Mouse (Mus musculus) ES-E14 (cell line): ENCODE results near the gene Spem2. TPM values are rescaled to one million over a fixed set of nuclear protein-coding genes. Genes with fewer than 3 reads are reported as not detected.

Experiments used
- DNase-seq: peaks from one replicate; pipeline ENCODE4 v3.0.0-alpha.2; 2013; ENCODE audit warnings: low read depth, low spot score
- H3K27ac ChIP-seq: 2 replicates; pipeline ENCODE4 v1.5.1; 2012; ENCODE audit warnings: low read depth, mild to moderate bottlenecking, low read length, moderate library complexity, mixed read lengths; ENCODE audit not compliant: poor library complexity, insufficient read depth, severe bottlenecking
- H3K36me3 ChIP-seq: 2 replicates; pipeline ENCODE4 v1.6.1; 2012; ENCODE audit warnings: mild to moderate bottlenecking, low read length, moderate library complexity, mixed read lengths; ENCODE audit not compliant: control insufficient read depth, poor library complexity, insufficient read depth, severe bottlenecking
- H3K4me1 ChIP-seq, 2 experiments: fragments of 150-350 bp in 1 of 2; sonication (generic) in 1 of 2; 2 replicates each; pipeline ENCODE4 v1.6.1; 2012; ENCODE audit warnings: low read length in 2 of 2, mild to moderate bottlenecking in 1 of 2, mixed read lengths in 1 of 2; ENCODE audit not compliant: control insufficient read depth in 2 of 2, insufficient read depth in 2 of 2, poor library complexity in 1 of 2
- H3K4me3 ChIP-seq, 2 experiments: fragments of 150-350 bp in 1 of 2; sonication (generic) in 1 of 2; 2 replicates each; pipeline ENCODE4 v1.5.1; 2012; ENCODE audit warnings: low read length in 2 of 2, low read depth in 1 of 2, mild to moderate bottlenecking in 1 of 2, mixed read lengths in 1 of 2; ENCODE audit not compliant: insufficient read depth in 1 of 2, poor library complexity in 1 of 2, severe bottlenecking in 1 of 2
- H3K9ac ChIP-seq: 2 replicates; pipeline ENCODE4 v1.6.1; 2012; ENCODE audit warnings: low read depth, mild to moderate bottlenecking, low read length, mixed read lengths; ENCODE audit not compliant: poor library complexity, insufficient read depth, severe bottlenecking
- H3K9me3 ChIP-seq: fragments of 150-350 bp; sonication (generic); 2 replicates; pipeline ENCODE4 v1.6.1; 2012; ENCODE audit warnings: low read depth, mild to moderate bottlenecking, low read length; ENCODE audit not compliant: control insufficient read depth, insufficient read depth
- CHD2 ChIP-seq: IDR thresholded peaks from 2 replicates; pipeline ENCODE4 v1.6.1; 2014; ENCODE audit warnings: mild to moderate bottlenecking, low read depth, low read length, inconsistent platforms
- HCFC1 ChIP-seq: IDR thresholded peaks from 2 replicates; pipeline ENCODE4 v1.6.1; 2012; ENCODE audit warnings: low read length, inconsistent platforms, borderline replicate concordance; ENCODE audit not compliant: insufficient read depth
- MAFK ChIP-seq: IDR thresholded peaks from 2 replicates; pipeline ENCODE4 v1.6.1; 2014; ENCODE audit warnings: mild to moderate bottlenecking, low read depth, low read length, inconsistent platforms; ENCODE audit not compliant: insufficient read depth
- ZC3H11A ChIP-seq: IDR thresholded peaks from 2 replicates; pipeline ENCODE4 v1.6.1; 2012; ENCODE audit warnings: low read depth, mild to moderate bottlenecking, inconsistent platforms, low read length, borderline replicate concordance
- ZNF384 ChIP-seq: IDR thresholded peaks from 2 replicates; pipeline ENCODE4 v1.6.1; 2012; ENCODE audit warnings: low read depth, low read length, inconsistent platforms
- in situ Hi-C, 2 experiments: fragments of 600-800 bp; cut with MboI; formaldehyde crosslinking; loops; one replicate each; pipeline ENCODE4 v1.15.1; 2025; ENCODE audit warnings: low sequenced_read_pairs in 2 of 2, inconsistent platforms in 1 of 2; ENCODE audit not compliant: unreplicated experiment in 2 of 2
- total RNA-seq: library from RNA; depleted of rRNA; stranded (reverse); fragments of 300-350 nt; gene quantifications from 2 replicates; pipeline ENCODE4 v1.2.3, GENCODE M21; 2012

Spem2 gene
- total RNA-seq, 1 experiment, result not detected

DNA sequence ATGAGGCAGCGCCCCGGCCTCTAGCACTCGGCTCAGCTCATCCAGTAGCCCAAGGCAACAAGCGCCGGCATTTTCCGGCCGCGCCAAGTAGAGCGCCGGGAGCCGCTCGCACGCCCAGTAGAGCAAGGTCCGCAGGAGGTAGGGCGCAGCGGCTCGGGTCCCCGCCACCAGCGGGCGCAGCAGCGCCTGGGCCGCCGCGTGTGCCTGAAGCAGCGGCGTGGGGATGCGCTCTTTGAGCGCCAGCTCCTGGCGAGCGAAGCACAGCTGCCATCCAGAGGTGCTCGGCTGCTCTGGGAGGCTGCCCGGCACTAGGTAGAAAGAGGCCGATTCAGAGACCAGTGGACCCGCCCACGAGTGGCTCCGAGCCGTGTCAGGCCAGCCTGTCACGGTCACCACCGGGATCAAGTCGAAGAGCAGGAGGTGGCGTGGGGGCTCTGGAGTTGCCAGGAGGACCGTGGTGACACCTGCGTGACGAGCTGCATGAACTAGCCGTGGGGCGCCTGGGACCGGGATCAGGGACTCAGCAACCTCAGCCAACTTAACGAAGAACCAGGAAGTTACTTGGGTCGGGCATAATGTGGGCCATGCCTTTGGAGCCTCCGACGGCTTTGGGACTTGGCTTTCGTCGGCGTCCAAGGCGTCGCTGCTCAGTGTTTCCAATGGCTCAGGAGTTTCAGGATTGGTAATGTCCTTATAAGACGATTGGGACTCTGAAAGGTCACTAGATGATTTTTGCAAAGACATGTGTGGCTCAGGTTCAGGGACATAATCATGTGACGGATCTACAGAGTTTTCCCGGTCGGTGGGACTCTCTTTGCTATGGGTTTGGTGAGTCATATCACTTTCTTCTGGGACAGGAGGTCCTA lies 14.2 kb downstream of the Spem2 start:
- no peak for DNase-seq
- Histone ChIP-seq H3K4me3 (peak overlapping the region; percentile 62 to 92), H3K9ac (peak overlapping the region; percentile 46), H3K9me3 (no peaks in the 10 kb centered on the region), H3K36me3 (no peaks in the 10 kb centered on the region; the same call in 1 of the 2 replicates), H3K27ac (no peak overlapping the region), H3K4me1 (peaks cover 3 to 17% of the 10 kb centered on the region in 2 experiments; a peak in 3 of 4 replicates)
- no peak for TF ChIP-seq MAFK
- TF ChIP-seq ZNF384, result no peak
- TF ChIP-seq CHD2, result no peak
- TF ChIP-seq ZC3H11A, result no peak
- no peak for TF ChIP-seq HCFC1
- in situ Hi-C loops, result loop anchor here in 1 of 2 experiments (10.0 kb wide), 1 partner anchor 71 kb away; the partner anchor contains the start of gene Tmem95

DNA sequence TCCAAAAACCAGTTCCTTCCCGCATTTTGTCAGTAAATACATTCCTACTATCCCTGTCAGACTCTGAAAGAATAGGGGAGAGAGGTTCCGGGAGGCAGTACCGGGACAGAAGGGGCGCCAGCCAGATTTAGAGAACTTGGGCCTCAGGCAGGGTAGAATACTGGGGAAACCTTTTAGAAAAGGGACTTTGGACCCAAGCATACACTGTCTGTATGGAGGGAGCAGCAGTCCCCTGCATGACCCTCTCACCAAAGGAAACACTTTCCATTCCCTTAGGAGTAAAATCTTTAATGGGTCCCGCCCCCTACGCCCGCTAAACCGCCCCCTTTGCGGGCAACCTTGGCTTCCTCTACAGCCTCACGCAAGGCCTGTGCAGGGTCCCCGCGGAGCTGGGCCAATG lies 14.9 kb downstream of the Spem2 start:
- no peak for TF ChIP-seq ZNF384
- H3K4me1 ChIP-seq, result peaks cover 3 to 18% of the 10 kb centered on the region in 2 experiments; a peak in 3 of 4 replicates
- peak overlapping the region; percentile 46; the same call in 1 of the 2 replicates for H3K9ac ChIP-seq
- no peak overlapping the region for H3K27ac ChIP-seq
- DNase-seq, result no peak
- no peaks in the 10 kb centered on the region for H3K9me3 ChIP-seq
- H3K36me3 ChIP-seq, result no peaks in the 10 kb centered on the region; the same call in 1 of the 2 replicates
- peak overlapping the region; percentile 62 to 92 for H3K4me3 ChIP-seq
- in situ Hi-C loops, result loop anchor here in 1 of 2 experiments (10.0 kb wide), 1 partner anchor 71 kb away; the partner anchor contains the start of gene Tmem95

DNA sequence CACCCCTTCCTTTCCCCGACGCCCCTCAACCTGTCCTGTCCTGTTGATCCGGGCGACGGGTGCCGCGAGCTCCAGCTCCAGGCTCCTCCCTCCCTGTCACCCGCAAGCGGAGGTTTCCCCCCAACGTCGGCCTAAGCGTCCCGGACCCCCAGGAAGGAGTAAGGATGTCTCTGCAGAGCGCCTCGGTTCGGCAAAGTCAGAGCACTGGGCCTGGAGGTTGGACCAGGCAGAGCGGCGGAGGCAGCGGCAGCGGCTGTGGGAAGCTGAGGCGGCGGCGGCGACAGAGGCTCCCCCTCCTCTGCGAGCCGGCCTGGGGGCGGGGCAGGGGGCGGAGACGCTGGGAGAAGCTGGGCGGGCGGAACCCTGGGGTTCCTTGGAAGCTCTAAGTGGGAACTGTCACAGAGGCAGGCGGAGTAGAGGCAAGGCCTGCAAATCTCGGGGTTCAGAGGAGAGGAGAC lies 15.6 kb downstream of the Spem2 start:
- Histone ChIP-seq H3K4me1 (peaks cover 3 to 18% of the 10 kb centered on the region in 2 experiments; a peak in 3 of 4 replicates), H3K4me3 (peak overlapping the region; percentile 62 to 92), H3K9me3 (no peaks in the 10 kb centered on the region), H3K9ac (peak overlapping the region; percentile 38), H3K27ac (no peak overlapping the region), H3K36me3 (no peaks in the 10 kb centered on the region; the same call in 1 of the 2 replicates)
- no peak for DNase-seq
- TF ChIP-seq HCFC1 (no peak), MAFK (no peak), CHD2 (no peak), ZNF384 (no peak), ZC3H11A (no peak)
- in situ Hi-C loops, result loop anchor here in 1 of 2 experiments (10.0 kb wide), 1 partner anchor 72 kb away; the partner anchor contains the start of gene Tmem95

DNA sequence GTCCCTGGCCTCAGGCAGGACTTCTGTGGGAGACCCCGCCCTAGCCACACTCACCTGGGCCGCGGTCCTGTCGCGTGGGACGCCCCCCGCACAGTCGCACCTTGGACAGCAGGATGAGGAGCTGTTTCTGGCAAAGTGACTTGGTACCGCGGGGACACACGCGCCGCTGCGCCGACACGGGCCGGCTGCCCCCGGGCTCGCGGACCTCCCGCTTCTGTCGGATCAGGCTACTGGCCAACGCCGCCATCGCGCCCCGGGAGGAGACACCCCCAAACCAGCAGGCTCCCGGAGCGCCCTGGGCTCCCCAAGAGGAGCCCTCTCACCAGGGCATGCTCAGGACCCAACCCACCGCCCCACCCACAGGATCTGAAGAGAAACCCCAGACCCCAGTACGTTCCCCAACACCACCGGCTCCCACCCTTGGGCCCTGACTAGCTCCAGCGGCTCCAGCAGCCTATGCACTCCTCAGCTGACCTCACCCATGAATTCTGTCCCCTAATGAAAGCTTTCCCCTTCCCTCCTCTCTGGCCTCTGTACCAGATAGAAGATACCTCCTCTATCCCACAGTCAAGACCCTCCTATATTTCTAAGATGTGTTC lies 16.8 kb downstream of the Spem2 start, which contains the start of gene Fgf11:
Fgf11 (minus strand) TSS at position 479 of the 599 bp plus-strand sequence.
- Histone ChIP-seq H3K9me3 (no peaks in the 10 kb centered on the region), H3K4me1 (peaks cover 3 to 18% of the 10 kb centered on the region in 2 experiments; a peak in 3 of 4 replicates), H3K4me3 (peak within 1 kb of the TSS; percentile 81 to 92), H3K9ac (peak within 1 kb of the TSS; percentile 70), H3K27ac (no peak within 1 kb of the TSS), H3K36me3 (no peaks in the 10 kb centered on the region; the same call in 1 of the 2 replicates)
- in situ Hi-C loops, result loop anchor here in 1 of 2 experiments (10.0 kb wide), 1 partner anchor 73 kb away; the partner anchor contains the start of gene Tmem95
- no peak for TF ChIP-seq ZC3H11A
- TF ChIP-seq HCFC1, result no peak
- no peak for TF ChIP-seq MAFK
- no peak for TF ChIP-seq ZNF384
- TF ChIP-seq CHD2, result no peak
- no peak for DNase-seq
